Mouse (Mus musculus): ENCODE results near the gene Slc35f4.
"Not testable (repeated sequence)": the region's sequence is repeated elsewhere in the genome, so short reads cannot be mapped to it uniquely, and the experiment has no call there.

The Slc35f4 gene

GRCm38 (mm10) chr14:49348164-49348896 lies 177.5 kb downstream of the Slc35f4 start:
- no peak for DNase-seq

GRCm38 (mm10) chr14:49345835-49346234 lies 180.0 kb downstream of the Slc35f4 start:
- no peak for DNase-seq

- no peak for DNase-seq
These were observed 188.8 kb downstream of the Slc35f4 start for GRCm38 (mm10) chr14:49337011-49337410.

GRCm38 (mm10) chr14:49333841-49334240 lies 192.0 kb downstream of the Slc35f4 start:
- no peak for DNase-seq

- no peak for DNase-seq
These were observed 209.4 kb downstream of the Slc35f4 start for GRCm38 (mm10) chr14:49316493-49316894.

- no peak for DNase-seq
These were observed 211.9 kb downstream of the Slc35f4 start for GRCm38 (mm10) chr14:49313981-49314380.

GRCm38 (mm10) chr14:49313376-49313775 lies 212.5 kb downstream of the Slc35f4 start:
- DNase-seq: no peak

GRCm38 (mm10) chr14:49311548-49311947 lies 214.3 kb downstream of the Slc35f4 start:
- no peak for DNase-seq

GRCm38 (mm10) chr14:49311091-49311492 lies 214.8 kb downstream of the Slc35f4 start:
- peak in 1 of 2 experiments; percentile 9 for DNase-seq

GRCm38 (mm10) chr14:49309670-49310069 lies 216.2 kb downstream of the Slc35f4 start:
- DNase-seq: no peak

GRCm38 (mm10) chr14:49308591-49308990 lies 217.3 kb downstream of the Slc35f4 start:
- DNase-seq: peak; percentile 15 to 20

GRCm38 (mm10) chr14:49307842-49308241 lies 218.0 kb downstream of the Slc35f4 start:
- DNase-seq: peak in 1 of 2 experiments; percentile 40

GRCm38 (mm10) chr14:49305534-49306409 lies 220.1 kb downstream of the Slc35f4 start:
- DNase-seq: no peak

GRCm38 (mm10) chr14:49302271-49302857 lies 223.5 kb downstream of the Slc35f4 start:
- DNase-seq: no peak

- no peak for DNase-seq
These were observed 224.7 kb downstream of the Slc35f4 start for GRCm38 (mm10) chr14:49300981-49301619.

GRCm38 (mm10) chr14:49300326-49300725 lies 225.5 kb downstream of the Slc35f4 start:
- no peak for DNase-seq

GRCm38 (mm10) chr14:49293802-49294449 lies 231.9 kb downstream of the Slc35f4 start:
- DNase-seq: peak in 1 of 2 experiments; percentile 15

- DNase-seq: no peak
These were observed 235.7 kb downstream of the Slc35f4 start for GRCm38 (mm10) chr14:49290029-49290745.

GRCm38 (mm10) chr14:49283784-49284655 lies 241.8 kb downstream of the Slc35f4 start:
- no peak for DNase-seq

- DNase-seq: no peak
These were observed 247.0 kb downstream of the Slc35f4 start for GRCm38 (mm10) chr14:49278880-49279279.

GRCm38 (mm10) chr14:49278479-49278878 lies 247.4 kb downstream of the Slc35f4 start:
- not testable (repeated sequence) for DNase-seq

All from cerebellum, postnatal 36 days (tissue).